Comparison of ENCODE assay signal across 8 mouse cellular contexts in genomic region chr11:87778100-87778765, GRCm38 (mm10). TPM values are rescaled to one million over a fixed set of nuclear protein-coding genes. Genes with fewer than 3 reads are reported as not detected.
DNase-seq lines count a peak whose midpoint lies in the region; ATAC-seq and TF ChIP-seq lines count a peak whose summit lies in the region.

No protein-coding gene starts in this region.

- H3K27ac ChIP-seq in ES-E14 (ENCODE audit: insufficient read depth, low read depth, low read length, poor library complexity, severe bottlenecking) = no peak overlapping the region
- no peak overlapping the region for H3K27ac ChIP-seq in embryonic fibroblast, embryonic 13.5 days (ENCODE audit: insufficient read depth, low read length)
- no peak overlapping the region for H3K27ac ChIP-seq in intestine, embryonic 15.5 days
- H3K27ac ChIP-seq in limb, embryonic 10.5 days = peak overlapping the region; percentile 69

- DNase-seq in ES-E14 (ENCODE audit: low read depth, low spot score) = peak; percentile 85
- DNase-seq in adrenal gland, postnatal 36 days = peak; percentile 74 to 76
- DNase-seq in limb, embryonic 10.5 days (ENCODE audit: low spot score) = peak; percentile 86
- DNase-seq in mesoderm, embryonic 11.5 days (ENCODE audit: low read depth, low spot score) = peak; percentile 77
- DNase-seq in splenic B cell, adult 2 months (ENCODE audit: low read depth, low spot score) = peak; percentile 27
- no peak for DNase-seq in spleen, postnatal 14 days (ENCODE audit: low spot score in 2 of 2)

- peaks cover 0 to 5% of the 10 kb centered on the region in 2 experiments; a peak in 2 of 4 replicates for H3K4me1 ChIP-seq in ES-E14 (ENCODE audit: control insufficient read depth in 2 of 2, insufficient read depth in 2 of 2, low read length in 2 of 2, poor library complexity in 1 of 2)
- no peaks in the 10 kb centered on the region for H3K4me1 ChIP-seq in embryonic fibroblast, embryonic 13.5 days (ENCODE audit: control insufficient read depth, insufficient read depth, low read length)
- H3K4me1 ChIP-seq in intestine, embryonic 15.5 days (replicated peaks) = peaks cover 14% of the 10 kb centered on the region
- H3K4me1 ChIP-seq in limb, embryonic 10.5 days = peaks cover 25% of the 10 kb centered on the region

- peak; percentile 96 for ATAC-seq in intestine, embryonic 15.5 days

- no peak for TF ChIP-seq POLR2A in embryonic fibroblast, embryonic 13.5 days (IDR thresholded peaks at IDR 0.05; ENCODE audit: low read depth, low read length)

- H3K36me3 ChIP-seq in ES-E14 (ENCODE audit: control insufficient read depth, insufficient read depth, low read length, poor library complexity, severe bottlenecking) = no peaks in the 10 kb centered on the region
- H3K36me3 ChIP-seq in intestine, embryonic 15.5 days = no peaks in the 10 kb centered on the region
- no peaks in the 10 kb centered on the region for H3K36me3 ChIP-seq in limb, embryonic 10.5 days
- H3K36me3 ChIP-seq in splenic B cell, adult 2 months (ENCODE audit: control insufficient read depth, insufficient read depth, low read length, poor library complexity, severe bottlenecking) = no peaks in the 10 kb centered on the region

- H3K9ac ChIP-seq in ES-E14 (ENCODE audit: insufficient read depth, low read depth, low read length, poor library complexity, severe bottlenecking) = peak overlapping the region; percentile 57
- H3K9ac ChIP-seq in intestine, embryonic 15.5 days = peak overlapping the region; percentile 62

- H3K4me2 ChIP-seq in intestine, embryonic 15.5 days (replicated peaks) = peak overlapping the region; percentile 91

- no peaks in the 10 kb centered on the region for H3K27me3 ChIP-seq in intestine, embryonic 15.5 days (replicated peaks)
- H3K27me3 ChIP-seq in limb, embryonic 10.5 days (ENCODE audit: low read depth, poor library complexity, severe bottlenecking) = peaks cover 59% of the 10 kb centered on the region
- no peaks in the 10 kb centered on the region for H3K27me3 ChIP-seq in splenic B cell, adult 2 months (ENCODE audit: control insufficient read depth, insufficient read depth, low read length, poor library complexity, severe bottlenecking)

- no peak for TF ChIP-seq CTCF in embryonic fibroblast, embryonic 13.5 days (IDR thresholded peaks at IDR 0.05; ENCODE audit: borderline replicate concordance, insufficient read depth, low read length)

- H3K4me3 ChIP-seq in ES-E14 (ENCODE audit: insufficient read depth in 1 of 2, low read depth in 1 of 2, low read length in 2 of 2, poor library complexity in 1 of 2, severe bottlenecking in 1 of 2) = peak overlapping the region; percentile 50 to 76
- peak overlapping the region; percentile 6; the same call in 1 of the 2 replicates for H3K4me3 ChIP-seq in embryonic fibroblast, embryonic 13.5 days (ENCODE audit: insufficient read depth, low read length)
- peak overlapping the region; percentile 43 for H3K4me3 ChIP-seq in intestine, embryonic 15.5 days (replicated peaks)
- H3K4me3 ChIP-seq in limb, embryonic 10.5 days = peak overlapping the region; percentile 50

- H3K9me3 ChIP-seq in ES-E14 (ENCODE audit: control insufficient read depth, insufficient read depth, low read depth, low read length) = no peaks in the 10 kb centered on the region
- no peaks in the 10 kb centered on the region for H3K9me3 ChIP-seq in intestine, embryonic 15.5 days
- H3K9me3 ChIP-seq in limb, embryonic 10.5 days (replicated peaks) = no peaks in the 10 kb centered on the region

- in situ Hi-C loops in ES-E14 (cut with MboI; ENCODE audit: low sequenced_read_pairs in 2 of 2, unreplicated experiment in 2 of 2) = no loop called here

- 8% methylated on average over 32 of the region's 32 CpGs for WGBS in intestine, embryonic 15.5 days
- WGBS in limb, embryonic 10.5 days = 10% methylated on average over 32 of the region's 32 CpGs

TF ChIP-seq in ES-E14, 5 proteins besides CTCF, POLR2A, EP300 and RAD21:
- TF ChIP-seq ZC3H11A (IDR thresholded peaks at IDR 0.05; ENCODE audit: borderline replicate concordance, low read depth, low read length) (no peak), HCFC1 (IDR thresholded peaks at IDR 0.05; ENCODE audit: borderline replicate concordance, insufficient read depth, low read length) (no peak), CHD2 (IDR thresholded peaks at IDR 0.05; ENCODE audit: low read depth, low read length) (no peak), MAFK (IDR thresholded peaks at IDR 0.05; ENCODE audit: insufficient read depth, low read depth, low read length) (no peak), ZNF384 (IDR thresholded peaks at IDR 0.05; ENCODE audit: low read depth, low read length) (no peak)
TF ChIP-seq in ES-E14: peak in this region for 0.

RNA-seq across cellular contexts. Expression of gene Mpo, which starts 15.1 kb away (rescaled TPM):
- total RNA-seq in ES-E14 (2012; rRNA removed) = not detected in 2 replicates
- under 1 TPM in 1 of 2 experiments, not detected in 1; 0.40 TPM for total RNA-seq in adrenal gland, postnatal 36 days (2021)
- not detected in 2 replicates for polyA plus RNA-seq in embryonic fibroblast, embryonic 13.5 days (2011; ENCODE audit: insufficient read length, low read depth, missing spikeins)
- polyA plus RNA-seq in intestine, embryonic 15.5 days (2015; fragmentation: Nextera tagmentation; extraction: Ambion mirVana) = 2.9 and 5.9 TPM in 2 replicates
- 2.8 and 4.0 TPM in 2 replicates for polyA plus RNA-seq in limb, embryonic 10.5 days (2016; fragmentation: Nextera tagmentation; extraction: Ambion mirVana)

RNA-seq across cellular contexts. Expression of gene Tspoap1, which starts 17.9 kb away (rescaled TPM):
- total RNA-seq in ES-E14 (2012; rRNA removed) = 1.8 and 5.2 TPM in 2 replicates
- 1 to 10 TPM; 3.5 to 5.0 TPM for total RNA-seq in adrenal gland, postnatal 36 days (2021)
- polyA plus RNA-seq in embryonic fibroblast, embryonic 13.5 days (2011; ENCODE audit: insufficient read length, low read depth, missing spikeins) = 1.2 TPM in 2 replicates
- 0.96 and 1.5 TPM in 2 replicates for polyA plus RNA-seq in intestine, embryonic 15.5 days (2015; fragmentation: Nextera tagmentation; extraction: Ambion mirVana)
- polyA plus RNA-seq in limb, embryonic 10.5 days (2016; fragmentation: Nextera tagmentation; extraction: Ambion mirVana) = 0.74 and 2.9 TPM in 2 replicates

RNA-seq across cellular contexts. Expression of gene Supt4a, which starts 40.9 kb away (rescaled TPM):
- total RNA-seq in ES-E14 (2012; rRNA removed) = 178 and 220 TPM in 2 replicates
- 10 to 100 TPM; 60.5 to 90.0 TPM for total RNA-seq in adrenal gland, postnatal 36 days (2021)
- polyA plus RNA-seq in embryonic fibroblast, embryonic 13.5 days (2011; ENCODE audit: insufficient read length, low read depth, missing spikeins) = 56.1 and 58.3 TPM in 2 replicates
- polyA plus RNA-seq in intestine, embryonic 15.5 days (2015; fragmentation: Nextera tagmentation; extraction: Ambion mirVana) = 117 and 121 TPM in 2 replicates
- 187 and 191 TPM in 2 replicates for polyA plus RNA-seq in limb, embryonic 10.5 days (2016; fragmentation: Nextera tagmentation; extraction: Ambion mirVana)

RNA-seq across cellular contexts. Expression of gene Lpo, which starts 49.9 kb away (rescaled TPM):
- total RNA-seq in ES-E14 (2012; rRNA removed) = not detected in 2 replicates
- not detected for total RNA-seq in adrenal gland, postnatal 36 days (2021)
- not detected in 2 replicates for polyA plus RNA-seq in embryonic fibroblast, embryonic 13.5 days (2011; ENCODE audit: insufficient read length, low read depth, missing spikeins)
- 0.05 TPM in 1 of 2 replicates, not detected in the other for polyA plus RNA-seq in intestine, embryonic 15.5 days (2015; fragmentation: Nextera tagmentation; extraction: Ambion mirVana)
- not detected in 2 replicates for polyA plus RNA-seq in limb, embryonic 10.5 days (2016; fragmentation: Nextera tagmentation; extraction: Ambion mirVana)

Comparison
In these comparisons a context has a peak if more than half of its experiments do, and no peak if none do; other contexts are left out.
1. DNase-seq: peak in ES-E14 (single experiment), adrenal gland, postnatal 36 days (2 of 2), limb, embryonic 10.5 days (single experiment), mesoderm, embryonic 11.5 days (single experiment) and splenic B cell, adult 2 months (single experiment); none in spleen, postnatal 14 days (0 of 2).
2. H3K4me3 ChIP-seq: peak in every context shown above with its lines; median percentile 63 in ES-E14; 50 in limb, embryonic 10.5 days; 43 in intestine, embryonic 15.5 days; 6 in embryonic fibroblast, embryonic 13.5 days.